Mouse (Mus musculus) testis, adult 2 months (tissue): ENCODE data around the gene Nt5e. TPM values are rescaled to one million over a fixed set of nuclear protein-coding genes. Genes with fewer than 3 reads are reported as not detected.

ENCODE experiments used
- H3K27ac ChIP-seq: fragments of 200-500 bp; 2 replicates; pipeline ENCODE4 v1.5.1; 2012; ENCODE audit warnings: low read depth, low read length; ENCODE audit not compliant: control insufficient read depth, insufficient read depth
- H3K27me3 ChIP-seq: fragments of 200-500 bp; 2 replicates; pipeline ENCODE4 v1.6.1; 2012; ENCODE audit warnings: mild to moderate bottlenecking, low read length, moderate library complexity; ENCODE audit not compliant: control insufficient read depth, insufficient read depth
- H3K36me3 ChIP-seq: fragments of 200-500 bp; 2 replicates; pipeline ENCODE4 v1.6.1; 2012; ENCODE audit warnings: mild to moderate bottlenecking, low read length; ENCODE audit not compliant: control insufficient read depth, insufficient read depth
- H3K4me1 ChIP-seq: fragments of 200-500 bp; 2 replicates; pipeline ENCODE4 v1.6.1; 2012; ENCODE audit warnings: low read length; ENCODE audit not compliant: control insufficient read depth, insufficient read depth
- H3K4me3 ChIP-seq: fragments of 200-500 bp; 2 replicates; pipeline ENCODE4 v1.5.1; 2012; ENCODE audit warnings: low read depth, mild to moderate bottlenecking, low read length, moderate library complexity, mixed read lengths; ENCODE audit not compliant: control insufficient read depth
- CTCF ChIP-seq: fragments of 200-500 bp; IDR thresholded peaks from 2 replicates; pipeline ENCODE4 v1.5.1; 2012; ENCODE audit warnings: low read depth, mild to moderate bottlenecking, inconsistent platforms, low read length, moderate library complexity; ENCODE audit not compliant: control insufficient read depth, insufficient read depth, insufficient replicate concordance
- POLR2A ChIP-seq: fragments of 200-500 bp; IDR thresholded peaks from 2 replicates; pipeline ENCODE4 v1.6.1; 2012; ENCODE audit warnings: low read depth, mild to moderate bottlenecking, inconsistent platforms, low read length, moderate library complexity; ENCODE audit not compliant: control insufficient read depth
- polyA plus RNA-seq: library from polyadenylated mRNA; depleted of rRNA; stranded (reverse); fragments of >200 nt; gene quantifications from 2 replicates; pipeline ENCODE4 v1.2.3, GENCODE M21; 2012

The Nt5e gene
- polyA plus RNA-seq, 1 experiment: 5.5 TPM

- no peaks in the 10 kb centered on the region for H3K36me3 ChIP-seq
- peaks cover 3% of the 10 kb centered on the region for H3K4me1 ChIP-seq
- TF ChIP-seq POLR2A: no peak
- TF ChIP-seq CTCF: no peak
- H3K27me3 ChIP-seq: no peaks in the 10 kb centered on the region
- no peak overlapping the region for H3K27ac ChIP-seq
- H3K4me3 ChIP-seq: no peak overlapping the region
Measured at GRCm38 (mm10) chr9:88348623-88349022, 21.6 kb downstream of the Nt5e start.

DNA sequence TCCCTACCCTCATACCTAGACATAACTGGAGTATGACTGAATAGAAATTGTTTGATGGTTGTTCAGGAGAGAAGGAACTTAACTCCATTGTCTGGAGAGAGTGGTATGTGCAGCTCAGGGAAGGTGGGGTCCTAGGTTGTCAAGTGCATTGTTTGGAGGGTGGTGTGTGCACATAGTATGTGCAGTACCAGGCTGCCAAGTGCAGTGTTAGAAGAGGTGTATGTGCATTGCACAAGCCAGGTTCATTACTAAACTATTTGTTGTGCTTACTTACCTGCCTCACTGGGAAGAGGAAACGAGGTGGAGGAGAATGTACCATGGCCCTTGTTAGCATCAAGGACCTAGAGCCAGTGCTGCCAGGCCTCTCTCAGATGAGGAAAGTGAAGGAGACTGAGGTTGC lies 23.3 kb downstream of the Nt5e start:
- no peak overlapping the region for H3K4me3 ChIP-seq
- H3K27ac ChIP-seq: no peak overlapping the region
- TF ChIP-seq POLR2A: no peak
- TF ChIP-seq CTCF: no peak
- no peaks in the 10 kb centered on the region for H3K36me3 ChIP-seq
- peaks cover 3% of the 10 kb centered on the region for H3K4me1 ChIP-seq
- H3K27me3 ChIP-seq: no peaks in the 10 kb centered on the region

DNA sequence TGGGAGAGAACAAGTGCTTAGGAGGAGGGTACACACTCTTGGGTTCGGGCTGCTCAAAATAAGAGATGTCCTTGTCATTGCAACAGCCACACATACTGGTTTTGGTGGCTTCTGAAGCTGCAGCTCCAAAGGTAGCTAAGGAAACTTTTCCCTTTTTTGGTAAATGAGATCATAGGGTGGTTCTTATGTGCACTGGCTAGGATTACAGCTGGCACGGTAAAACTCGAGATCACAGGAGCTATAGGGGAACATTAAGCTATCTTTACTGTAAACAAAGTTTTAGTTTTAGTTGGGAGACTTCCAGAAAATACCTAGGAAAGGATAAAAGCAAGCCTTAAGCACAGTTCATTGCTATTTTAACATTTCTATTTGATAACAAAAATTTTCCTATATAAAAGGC lies 24.2 kb downstream of the Nt5e start:
- Histone ChIP-seq H3K4me1 (peaks cover 3% of the 10 kb centered on the region), H3K4me3 (no peak overlapping the region), H3K27me3 (no peaks in the 10 kb centered on the region), H3K27ac (no peak overlapping the region), H3K36me3 (no peaks in the 10 kb centered on the region)
- TF ChIP-seq CTCF (no peak), POLR2A (no peak)

- Histone ChIP-seq H3K36me3 (no peaks in the 10 kb centered on the region), H3K27ac (no peak overlapping the region), H3K4me3 (no peak overlapping the region), H3K4me1 (peaks cover 3% of the 10 kb centered on the region; the same call in 1 of the 2 replicates), H3K27me3 (no peaks in the 10 kb centered on the region)
- TF ChIP-seq POLR2A: no peak
- no peak for TF ChIP-seq CTCF
Measured at GRCm38 (mm10) chr9:88352741-88353140, 25.7 kb downstream of the Nt5e start.

GRCm38 (mm10) chr9:88353459-88353858 lies 26.5 kb downstream of the Nt5e start:
- TF ChIP-seq CTCF (no peak), POLR2A (no peak)
- no peaks in the 10 kb centered on the region for H3K36me3 ChIP-seq
- no peaks in the 10 kb centered on the region for H3K27me3 ChIP-seq
- no peak overlapping the region for H3K27ac ChIP-seq
- peaks cover 3% of the 10 kb centered on the region; the same call in 1 of the 2 replicates for H3K4me1 ChIP-seq
- no peak overlapping the region for H3K4me3 ChIP-seq

GRCm38 (mm10) chr9:88357173-88357572 lies 30.2 kb downstream of the Nt5e start:
- TF ChIP-seq CTCF (no peak), POLR2A (no peak)
- no peak overlapping the region for H3K4me3 ChIP-seq
- H3K4me1 ChIP-seq: peaks cover 3% of the 10 kb centered on the region; the same call in 1 of the 2 replicates
- no peaks in the 10 kb centered on the region for H3K27me3 ChIP-seq
- no peaks in the 10 kb centered on the region for H3K36me3 ChIP-seq
- peak overlapping the region; percentile 59; the same call in 1 of the 2 replicates for H3K27ac ChIP-seq

DNA sequence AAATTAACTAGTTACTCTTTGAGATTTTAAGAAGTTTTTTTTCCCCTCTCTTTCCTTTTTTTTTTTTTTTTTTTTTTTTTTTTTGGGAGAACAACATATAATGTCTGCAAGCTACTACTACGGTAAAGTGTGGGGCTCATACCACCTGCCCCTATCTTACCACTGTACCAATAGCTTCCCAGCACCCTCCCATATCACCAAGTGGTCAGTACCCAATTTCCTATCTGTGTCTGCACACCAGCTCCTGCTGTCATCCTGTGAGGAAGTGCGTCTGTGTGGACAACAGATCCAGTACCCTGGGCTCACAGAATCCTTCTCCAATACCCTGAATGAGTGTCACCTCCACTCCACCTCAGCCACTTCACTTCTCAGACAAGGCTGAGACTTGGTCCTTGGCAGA lies 32.1 kb downstream of the Nt5e start:
- TF ChIP-seq POLR2A (no peak), CTCF (no peak)
- H3K27me3 ChIP-seq: no peaks in the 10 kb centered on the region
- peaks cover 3% of the 10 kb centered on the region; the same call in 1 of the 2 replicates for H3K4me1 ChIP-seq
- no peak overlapping the region for H3K27ac ChIP-seq
- no peak overlapping the region for H3K4me3 ChIP-seq
- no peaks in the 10 kb centered on the region for H3K36me3 ChIP-seq
